Mouse (Mus musculus) liver, postnatal 0 days (tissue): ENCODE data around the gene Foxs1.

Experiments used
- CTCF ChIP-seq: sonication (generic); IDR thresholded peaks from 2 replicates; pipeline ENCODE4 v1.5.1; 2016; ENCODE audit warnings: antibody characterized with exemption, low read depth
- EP300 ChIP-seq: IDR thresholded peaks from 2 replicates; pipeline ENCODE4 v1.6.1; 2016; ENCODE audit warnings: antibody characterized with exemption, low read depth, mild to moderate bottlenecking

GRCm38 (mm10) chr2:152924128-152924527 is 8.9 kb downstream of the Foxs1 start:
- no peak for TF ChIP-seq EP300
- TF ChIP-seq CTCF: no peak
